Mouse (Mus musculus): Measurements from ENCODE around the gene Ndufc1. TPM values are rescaled to one million over a fixed set of nuclear protein-coding genes. Genes with fewer than 3 reads are reported as not detected.
A peak's percentile ranks its signal among the peaks of the same experiment; 100 is the strongest.
"Not testable (repeated sequence)": the region's sequence is repeated elsewhere in the genome, so short reads cannot be mapped to it uniquely, and the experiment has no call there.

Ndufc1 gene
- total RNA-seq, 2 experiments from 2014 or later, result 1,012 to 1,143 TPM

DNA sequence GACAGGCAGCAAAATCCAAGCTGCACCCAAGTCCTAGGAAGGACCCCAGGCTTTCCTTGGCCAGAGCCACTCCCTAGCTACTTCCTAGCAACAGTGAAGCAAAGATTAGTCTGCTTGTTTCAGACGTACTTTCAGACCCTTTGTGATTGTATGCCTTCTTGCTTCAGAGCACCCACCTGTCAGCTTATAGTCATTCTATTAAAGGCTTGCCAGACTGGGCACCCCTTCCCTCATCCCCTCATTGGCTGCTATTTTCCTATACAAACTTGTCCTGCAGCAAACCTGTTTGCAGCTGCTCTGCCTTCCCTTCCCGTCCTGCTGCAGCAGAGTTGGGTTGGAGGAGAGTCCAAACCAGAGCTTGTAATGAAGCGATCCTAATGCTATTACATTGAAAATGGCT is 10.1 kb downstream of the Ndufc1 start:
- intact Hi-C loops (cut with DNase I; ENCODE audit: low total_unique reads), result no loop called here
- no peak for DNase-seq

DNA sequence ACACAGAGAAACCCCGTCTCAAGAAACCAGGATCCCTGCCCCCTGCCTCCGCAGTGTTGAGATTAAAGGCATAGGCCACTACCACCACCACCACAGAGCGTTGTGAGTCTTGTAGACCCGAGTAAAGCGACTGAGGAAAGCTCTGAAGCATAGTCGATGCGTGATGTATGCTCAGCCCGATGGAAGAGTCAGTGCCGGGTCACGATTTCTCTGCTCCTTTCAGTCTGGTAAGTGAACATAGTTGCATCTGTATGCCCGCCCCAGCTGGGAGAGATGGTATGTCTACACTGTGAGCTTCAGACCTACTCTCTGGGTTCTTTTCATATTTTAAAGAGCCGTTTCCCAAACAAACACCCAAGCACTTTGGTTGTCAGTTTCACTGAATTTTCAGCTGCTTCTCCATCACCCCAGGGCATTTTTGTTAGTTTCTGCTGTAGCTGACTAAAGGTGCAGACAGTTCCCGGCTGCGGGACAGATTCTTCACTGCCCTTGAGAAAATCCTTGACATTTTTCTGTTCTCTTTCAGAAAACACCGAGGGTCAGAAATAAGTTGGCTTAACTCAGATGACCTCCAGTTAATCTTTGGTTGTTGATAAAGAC is 11.0 kb downstream of the Ndufc1 start:
- no peak for DNase-seq
- intact Hi-C loops (cut with DNase I; ENCODE audit: low total_unique reads), result no loop called here

DNA sequence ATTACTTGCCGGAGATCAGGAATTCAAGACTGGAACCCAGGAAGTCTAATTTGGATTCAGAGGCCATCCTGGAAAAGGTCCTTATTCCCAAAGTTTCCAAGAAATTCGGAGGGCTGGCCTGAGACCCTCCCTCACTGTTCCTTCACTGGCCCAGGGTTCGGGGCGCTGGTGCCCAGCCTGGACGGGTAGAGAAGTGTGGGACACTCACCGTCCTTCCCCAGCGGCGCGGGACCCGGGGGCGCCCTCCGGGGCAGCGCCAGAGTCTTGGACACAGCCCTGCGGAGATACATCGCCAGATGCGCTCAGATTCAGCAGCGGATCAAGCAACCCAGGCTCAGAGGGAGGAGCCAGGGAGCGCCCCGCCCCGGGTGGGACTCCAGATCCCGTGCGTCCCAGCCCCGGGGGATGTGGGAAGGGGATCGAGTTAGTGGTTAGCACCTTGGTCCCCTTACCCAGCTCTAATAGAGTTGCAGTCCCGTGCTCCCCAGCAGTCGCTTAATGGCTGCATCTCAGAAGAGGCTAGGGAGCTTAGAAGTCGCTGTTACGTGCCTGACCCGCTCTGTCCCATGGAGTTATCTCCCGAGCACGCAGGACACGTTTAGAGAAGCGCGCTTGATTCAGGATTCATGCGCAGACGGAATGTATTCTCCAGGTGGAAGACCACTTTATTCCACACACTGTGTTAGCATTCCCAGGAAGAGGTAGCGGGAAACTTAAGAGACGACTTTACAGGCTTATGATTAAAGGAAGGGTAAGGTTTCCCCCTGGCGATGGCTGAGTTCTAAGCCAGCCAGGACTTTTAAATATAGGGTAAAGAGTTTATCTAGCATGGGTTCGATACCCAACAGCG is 12.3 kb downstream of the Ndufc1 start, which contains the start of gene Mgarp:
Mgarp (minus strand) TSS at position 520 of the 850 bp plus-strand sequence.
- intact Hi-C loops (cut with DNase I; ENCODE audit: low total_unique reads), result no loop called here
- DNase-seq, result peak; percentile 74

- intact Hi-C loops (cut with DNase I; ENCODE audit: low total_unique reads), result no loop called here
- DNase-seq, result no peak
These were observed 13.2 kb downstream of the Ndufc1 start for GRCm38 (mm10) chr3:51395461-51396145.

DNA sequence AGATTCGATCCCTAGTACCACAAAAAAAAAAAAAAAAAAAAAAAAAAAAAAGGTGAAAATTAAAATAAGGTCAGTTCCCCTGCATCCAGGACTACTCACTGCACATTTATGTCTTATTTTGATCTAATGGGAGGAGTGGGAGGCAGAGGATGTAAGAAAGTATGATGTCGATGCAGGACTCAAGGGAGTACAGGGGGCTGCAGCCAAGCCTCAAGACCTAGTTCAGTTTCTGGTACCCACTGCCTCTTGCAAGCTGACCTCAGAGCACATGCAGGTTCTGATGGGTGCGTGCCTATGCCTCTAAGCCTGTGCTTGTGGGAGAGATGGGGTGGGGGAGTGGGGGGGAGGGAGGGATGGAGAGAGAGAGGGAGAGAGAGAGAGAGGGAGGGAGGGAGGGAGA is 13.9 kb downstream of the Ndufc1 start:
- intact Hi-C loops (cut with DNase I; ENCODE audit: low total_unique reads), result no loop called here
- no peak for DNase-seq

- intact Hi-C loops (cut with DNase I; ENCODE audit: low total_unique reads), result no loop called here
- DNase-seq, result no peak
These were observed 15.1 kb downstream of the Ndufc1 start for GRCm38 (mm10) chr3:51393651-51394050.

DNA sequence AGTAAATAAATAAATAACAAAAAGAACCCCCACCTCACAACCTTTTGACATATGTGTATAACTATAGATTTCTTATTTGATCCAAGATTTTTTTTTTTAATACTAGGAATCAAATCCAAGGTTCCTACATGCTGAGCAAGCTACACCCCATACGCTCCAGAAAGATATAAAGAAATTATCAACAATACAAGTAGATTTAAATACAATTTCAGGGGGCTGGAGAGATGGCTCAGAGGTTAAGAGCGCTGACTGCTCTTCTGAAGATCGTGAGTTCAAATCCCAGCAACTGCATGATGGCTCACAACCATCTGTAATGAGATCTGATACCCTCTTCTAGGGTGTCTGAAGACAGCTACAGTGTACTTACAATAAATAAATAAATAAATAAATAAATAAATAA is 15.8 kb downstream of the Ndufc1 start:
- DNase-seq; intact Hi-C loops (cut with DNase I; ENCODE audit: low total_unique reads): not testable (repeated sequence)

DNA sequence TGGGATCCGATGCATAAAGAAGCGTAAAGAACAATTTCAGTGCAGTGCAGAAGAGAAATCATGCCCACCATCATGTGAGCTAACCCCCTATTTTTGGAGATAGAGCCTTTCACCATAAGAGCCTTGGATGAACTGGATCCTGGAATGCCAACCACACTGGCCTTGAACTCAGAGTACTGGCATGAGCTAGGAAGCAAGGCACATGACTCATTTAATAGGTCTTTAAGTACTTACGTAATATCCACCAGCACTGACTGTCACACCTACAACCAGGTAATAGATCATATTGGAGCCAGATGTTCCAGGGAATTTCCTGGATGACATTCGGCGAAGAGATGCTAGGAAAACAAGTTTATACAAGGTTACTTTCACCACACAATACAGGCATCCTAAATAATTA is 17.2 kb downstream of the Ndufc1 start:
- intact Hi-C loops (cut with DNase I; ENCODE audit: low total_unique reads), result no loop called here
- no peak for DNase-seq

DNA sequence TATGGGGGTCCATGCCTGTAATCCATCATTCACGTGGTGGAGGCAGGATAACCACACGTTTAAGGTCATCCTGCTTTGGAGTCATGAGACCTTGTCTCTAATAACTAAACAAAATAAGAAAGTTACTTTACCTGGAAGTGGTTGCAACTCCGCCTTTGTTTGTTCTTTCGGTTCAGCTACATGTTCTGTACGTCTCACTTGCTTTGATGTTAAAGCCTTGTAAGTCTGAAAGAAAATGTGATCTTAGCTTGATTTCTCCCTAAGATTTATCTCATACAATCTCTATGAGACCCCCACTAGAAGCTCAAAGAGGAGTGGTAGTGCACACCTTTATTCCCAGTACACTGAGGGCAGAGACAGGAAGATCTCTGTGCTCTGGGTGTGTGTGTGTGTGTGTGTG is 17.7 kb downstream of the Ndufc1 start:
- no peak for DNase-seq
- intact Hi-C loops (cut with DNase I; ENCODE audit: low total_unique reads), result no loop called here

- intact Hi-C loops (cut with DNase I; ENCODE audit: low total_unique reads), result no loop called here
- no peak for DNase-seq
These were observed 19.9 kb downstream of the Ndufc1 start for GRCm38 (mm10) chr3:51388904-51389303.

DNA sequence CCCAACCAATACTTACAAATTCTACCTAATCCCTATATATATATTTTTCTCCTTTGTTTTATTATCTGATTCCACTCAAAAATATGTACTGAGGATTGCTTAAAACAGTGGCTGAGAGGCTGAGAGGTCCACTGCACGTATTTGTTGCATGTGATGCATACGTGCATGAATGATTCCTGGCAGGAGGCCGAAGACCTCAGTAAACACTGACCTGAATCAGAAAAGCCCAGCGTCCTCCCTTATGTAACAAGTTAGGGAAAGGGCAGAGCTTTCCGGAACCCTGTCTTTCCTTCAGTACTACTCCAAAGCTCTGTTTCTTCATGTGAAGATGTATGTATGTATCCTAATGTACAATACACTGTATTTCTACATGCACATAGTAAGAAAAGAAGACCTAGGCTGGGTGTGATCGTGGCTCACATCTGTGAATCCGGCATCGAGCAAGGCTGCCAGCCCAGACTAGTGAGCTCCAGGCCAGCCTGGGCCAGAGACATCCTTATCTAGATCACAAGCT is 20.9 kb downstream of the Ndufc1 start:
- DNase-seq, result no peak

DNA sequence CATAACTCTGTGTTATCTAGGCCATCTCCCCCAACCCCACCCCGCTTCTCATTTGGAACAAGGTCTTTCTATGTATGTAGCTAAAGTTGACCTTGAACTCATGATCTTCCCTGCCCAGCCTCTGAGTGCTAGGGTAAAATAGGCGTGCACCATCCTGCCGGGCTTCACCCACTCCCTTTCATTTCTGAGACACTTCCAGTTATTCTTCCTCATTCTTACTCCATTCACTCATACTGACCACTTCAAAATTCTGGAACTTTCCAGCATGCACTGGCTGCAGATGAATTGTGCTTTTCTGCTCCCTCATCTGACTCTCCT is 21.7 kb downstream of the Ndufc1 start:
- intact Hi-C loops (cut with DNase I; ENCODE audit: low total_unique reads), result no loop called here
- DNase-seq, result no peak

More for the DNA sequence above, 20.9 kb downstream of the Ndufc1 start:
- intact Hi-C loops (cut with DNase I; ENCODE audit: low total_unique reads), result no loop called here

DNA sequence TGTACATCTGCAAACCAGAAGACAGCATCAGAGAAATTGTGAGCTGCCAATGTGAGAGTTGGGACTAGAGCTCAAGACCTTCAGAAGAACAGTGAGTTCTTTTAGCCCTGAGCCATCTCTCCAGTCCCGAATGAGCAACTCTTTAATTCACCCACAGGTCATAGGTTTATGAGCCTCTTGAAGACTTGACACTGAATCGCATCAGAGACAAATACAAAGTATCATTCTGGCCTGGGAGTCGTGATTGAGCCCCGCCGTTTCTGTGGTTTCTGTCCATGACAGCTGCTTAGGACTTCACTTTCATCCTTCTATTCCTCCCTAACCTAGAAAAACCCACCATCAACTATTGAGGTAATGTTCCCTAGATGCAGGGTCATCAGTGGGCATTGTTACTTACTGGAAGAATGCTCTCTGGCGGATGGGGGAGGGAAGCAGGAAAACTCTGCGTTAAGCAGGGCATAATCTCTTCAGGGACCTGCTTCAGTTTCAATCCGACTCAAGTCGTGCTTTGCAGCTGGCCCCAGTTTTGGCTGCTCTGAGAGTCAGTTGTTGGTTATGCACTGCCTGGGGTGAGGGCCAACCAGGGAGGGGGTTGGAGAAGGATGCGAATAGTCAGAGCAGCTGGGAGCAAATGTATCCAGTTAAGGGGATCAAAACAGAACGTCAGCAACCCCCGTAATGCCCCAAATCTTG is 22.2 kb downstream of the Ndufc1 start:
- DNase-seq, result peak; percentile 75
- intact Hi-C loops (cut with DNase I; ENCODE audit: low total_unique reads), result no loop called here

DNA sequence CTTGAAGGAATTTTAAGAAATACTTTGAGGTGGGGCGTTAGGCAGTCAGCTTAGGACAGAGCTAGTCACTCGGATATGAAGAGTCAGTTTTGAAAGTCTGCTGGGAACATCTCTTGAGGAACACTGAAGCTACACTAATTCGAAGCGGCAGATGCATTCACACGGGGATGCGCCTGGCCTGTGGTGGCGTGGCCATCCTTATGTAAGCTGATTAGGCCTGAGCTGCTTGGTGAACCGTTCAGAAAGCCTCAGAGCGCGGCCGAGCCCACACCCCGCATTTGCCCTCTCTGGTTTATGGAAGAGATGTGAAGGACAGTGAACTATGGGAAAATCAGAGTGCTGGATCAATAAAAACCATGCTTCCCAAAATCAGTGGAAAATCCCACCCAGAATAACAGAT is 25.4 kb downstream of the Ndufc1 start:
- intact Hi-C loops (cut with DNase I; ENCODE audit: low total_unique reads), result no loop called here
- no peak for DNase-seq

- intact Hi-C loops (cut with DNase I; ENCODE audit: low total_unique reads), result no loop called here
- no peak for DNase-seq
These were observed 28.2 kb downstream of the Ndufc1 start for GRCm38 (mm10) chr3:51380660-51381014.

GRCm38 (mm10) chr3:51379786-51380659 is 28.8 kb downstream of the Ndufc1 start:
- DNase-seq, result no peak
- intact Hi-C loops (cut with DNase I; ENCODE audit: low total_unique reads), result no loop called here

DNA sequence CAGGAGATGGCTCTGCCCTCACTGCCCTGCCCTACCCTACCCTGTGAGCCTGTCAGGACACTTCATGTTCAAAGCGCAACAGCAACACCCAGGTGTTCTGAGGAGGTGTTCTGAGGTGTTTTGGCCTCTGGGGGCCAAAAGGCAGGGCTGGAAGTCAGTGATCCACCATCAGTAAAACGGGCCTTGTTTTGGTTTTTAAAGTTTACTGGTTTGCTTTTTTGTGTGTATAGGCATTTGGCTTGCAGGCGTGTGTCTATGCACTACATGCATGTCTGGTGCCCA is 30.2 kb downstream of the Ndufc1 start:
- no peak for DNase-seq
- intact Hi-C loops (cut with DNase I; ENCODE audit: low total_unique reads), result no loop called here

DNA sequence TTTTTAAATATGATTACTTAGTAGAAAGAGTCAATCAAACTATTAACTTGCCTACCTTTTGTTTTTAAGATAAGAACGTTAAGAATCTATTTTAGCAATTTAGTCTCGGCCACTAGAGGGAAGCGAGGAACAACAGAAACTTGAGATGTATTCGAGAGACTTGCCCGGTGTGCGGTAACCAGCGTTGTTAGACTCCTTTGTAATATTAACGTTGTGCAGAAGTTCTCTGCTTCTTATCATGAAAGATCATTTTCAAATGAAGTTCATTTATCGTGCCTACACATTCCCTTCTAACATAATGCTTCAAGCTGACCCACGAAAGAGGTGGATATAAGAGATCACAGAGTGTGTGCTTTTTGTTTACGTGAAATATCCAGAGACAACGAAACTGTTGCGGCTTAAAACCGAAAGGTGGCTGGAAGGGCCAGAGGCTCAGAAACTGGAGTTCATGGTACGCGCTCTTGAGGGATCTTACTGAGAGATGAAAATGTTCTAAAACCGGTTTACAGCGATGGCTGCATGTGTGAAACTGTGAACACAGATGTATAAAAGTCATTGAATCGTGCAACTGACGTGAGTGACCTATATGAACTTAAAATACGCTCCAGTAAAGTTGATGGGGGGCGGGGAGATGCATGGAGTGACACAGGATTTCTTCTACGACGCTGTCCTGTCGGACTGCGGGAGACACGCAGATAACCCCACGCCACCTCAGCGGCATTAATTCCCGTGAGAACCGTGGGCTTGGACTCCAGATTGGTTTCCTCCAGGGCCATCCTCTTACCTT is 30.7 kb downstream of the Ndufc1 start:
- peak; percentile 22 for DNase-seq
- intact Hi-C loops (cut with DNase I; ENCODE audit: low total_unique reads), result no loop called here
